8 mouse cellular contexts compared by ENCODE assay signal in the genomic region with DNA sequence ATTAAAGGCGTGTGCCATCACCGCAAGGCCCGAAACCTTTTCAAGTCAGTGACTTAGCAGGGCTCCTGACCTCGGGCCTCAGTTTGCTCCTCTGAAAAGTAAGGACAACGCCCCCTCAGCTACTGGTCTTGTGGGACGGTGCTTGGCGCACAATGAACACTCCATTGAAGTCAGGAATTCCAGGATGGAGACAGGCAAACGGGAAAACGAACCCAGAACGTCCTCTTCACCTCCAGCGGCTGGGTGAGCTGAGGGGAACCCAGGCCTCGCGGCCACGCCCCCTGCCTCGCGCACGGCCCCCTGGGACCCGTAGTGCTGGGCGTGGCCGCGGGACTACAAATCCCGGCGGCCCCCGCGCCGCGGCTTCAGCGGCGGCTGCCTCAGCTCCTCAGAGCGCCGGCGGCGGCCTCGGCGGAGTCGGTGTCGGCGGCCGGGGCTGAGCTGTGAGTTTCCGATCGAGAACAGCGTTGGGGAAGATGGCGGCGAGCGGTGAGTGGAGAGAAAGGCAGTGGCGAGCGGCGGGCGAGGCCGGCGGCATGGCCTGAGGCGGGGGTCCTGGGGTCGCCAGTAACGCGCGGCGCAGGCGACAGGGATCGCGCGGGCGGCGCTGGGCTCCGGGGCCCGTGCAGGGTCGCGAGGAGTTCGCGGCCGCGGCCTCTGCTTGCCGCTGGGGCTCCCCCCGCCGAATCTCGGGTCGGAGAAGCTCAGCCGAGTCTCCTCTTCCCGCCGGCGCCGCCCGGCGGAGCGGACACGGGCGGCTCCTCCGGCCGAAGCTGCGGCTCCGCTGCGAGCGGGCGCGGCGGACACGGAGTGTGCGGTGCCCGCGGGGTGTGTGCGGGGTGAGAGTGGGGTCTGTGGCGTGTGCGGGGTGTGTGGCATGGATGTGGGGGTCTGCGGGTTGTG. TPM values are rescaled to one million over a fixed set of nuclear protein-coding genes. Genes with fewer than 3 reads are reported as not detected.
DNase-seq lines count a peak whose midpoint lies in the region; ATAC-seq and TF ChIP-seq lines count a peak whose summit lies in the region.

A gene (plus strand): TSS at position 367 of the 903 bp plus-strand sequence.

- peak within 1 kb of the TSS; percentile 95 for H3K4me2 ChIP-seq in heart, embryonic 15.5 days
- H3K4me2 ChIP-seq in liver, embryonic 14.5 days (ENCODE audit: low read depth), result peak within 1 kb of the TSS; percentile 81
- peak within 1 kb of the TSS; percentile 89 for H3K4me2 ChIP-seq in neural tube, embryonic 11.5 days (ENCODE audit: low read depth)
- H3K4me2 ChIP-seq in stomach, postnatal 0 days (replicated peaks; ENCODE audit: low read depth), result peak within 1 kb of the TSS; percentile 83

- peak within 1 kb of the TSS; percentile 96 for H3K27ac ChIP-seq in forebrain, embryonic 10.5 days
- H3K27ac ChIP-seq in heart, embryonic 15.5 days, result peak within 1 kb of the TSS; percentile 81
- no peak within 1 kb of the TSS for H3K27ac ChIP-seq in liver, embryonic 14.5 days
- peak within 1 kb of the TSS; percentile 78 for H3K27ac ChIP-seq in neural tube, embryonic 11.5 days (ENCODE audit: low read depth, low read length)
- peak within 1 kb of the TSS; percentile 91 for H3K27ac ChIP-seq in stomach, postnatal 0 days (replicated peaks)

- TF ChIP-seq CTCF in liver, embryonic 14.5 days (IDR thresholded peaks at IDR 0.05; ENCODE audit: low read depth), result no peak
- no peak for TF ChIP-seq CTCF in stomach, postnatal 0 days (IDR thresholded peaks at IDR 0.05; ENCODE audit: low read depth)

- peaks cover 5% of the 10 kb centered on the region; the same call in 1 of the 2 replicates for H3K9me3 ChIP-seq in forebrain, embryonic 10.5 days
- no peaks in the 10 kb centered on the region for H3K9me3 ChIP-seq in heart, embryonic 15.5 days (replicated peaks)
- no peaks in the 10 kb centered on the region; the same call in 1 of the 2 replicates for H3K9me3 ChIP-seq in liver, embryonic 14.5 days (ENCODE audit: control insufficient read depth, low read length)
- no peaks in the 10 kb centered on the region for H3K9me3 ChIP-seq in neural tube, embryonic 11.5 days (ENCODE audit: control insufficient read depth, low read length)
- H3K9me3 ChIP-seq in stomach, postnatal 0 days (ENCODE audit: control insufficient read depth, low read length), result no peaks in the 10 kb centered on the region

- peak; percentile 97 for ATAC-seq in heart, embryonic 15.5 days (replicated peaks; ENCODE audit: insufficient number of reproducible peaks, insufficient read depth, low FRiP score, low read depth)
- ATAC-seq in liver, embryonic 14.5 days (ENCODE audit: insufficient read depth), result peak; percentile 99
- peak; percentile 94 for ATAC-seq in neural tube, embryonic 11.5 days (ENCODE audit: insufficient read depth, low FRiP score, low TSS enrichment)
- ATAC-seq in stomach, postnatal 0 days (ENCODE audit: low FRiP score, low TSS enrichment), result peak; percentile 98

- peaks cover 32% of the 10 kb centered on the region for H3K4me1 ChIP-seq in forebrain, embryonic 10.5 days
- H3K4me1 ChIP-seq in heart, embryonic 15.5 days (replicated peaks), result peaks cover 16% of the 10 kb centered on the region
- H3K4me1 ChIP-seq in liver, embryonic 14.5 days (replicated peaks; ENCODE audit: control insufficient read depth in 2 of 2, insufficient read depth in 2 of 2, low read length in 1 of 2), result peaks cover 0 to 6% of the 10 kb centered on the region in 2 experiments; a peak in 2 of 4 replicates
- peaks cover 8% of the 10 kb centered on the region for H3K4me1 ChIP-seq in neural tube, embryonic 11.5 days (ENCODE audit: control insufficient read depth, insufficient read depth, low read length)
- no peaks in the 10 kb centered on the region for H3K4me1 ChIP-seq in stomach, postnatal 0 days (replicated peaks; ENCODE audit: control insufficient read depth, insufficient read depth)

- H3K27me3 ChIP-seq in forebrain, embryonic 10.5 days (ENCODE audit: poor library complexity, severe bottlenecking), result no peaks in the 10 kb centered on the region
- H3K27me3 ChIP-seq in heart, embryonic 15.5 days, result no peaks in the 10 kb centered on the region
- peaks cover 18% of the 10 kb centered on the region for H3K27me3 ChIP-seq in liver, embryonic 14.5 days (ENCODE audit: control insufficient read depth, insufficient read depth, low read length)
- H3K27me3 ChIP-seq in neural tube, embryonic 11.5 days (ENCODE audit: control insufficient read depth, insufficient read depth, low read length), result no peaks in the 10 kb centered on the region
- no peaks in the 10 kb centered on the region for H3K27me3 ChIP-seq in stomach, postnatal 0 days (ENCODE audit: control insufficient read depth, insufficient read depth, low read length)

- H3K9ac ChIP-seq in heart, embryonic 15.5 days, result peak within 1 kb of the TSS; percentile 97
- peak within 1 kb of the TSS; percentile 77 for H3K9ac ChIP-seq in liver, embryonic 14.5 days (replicated peaks)
- H3K9ac ChIP-seq in neural tube, embryonic 11.5 days (ENCODE audit: low read length), result peak within 1 kb of the TSS; percentile 94
- peak within 1 kb of the TSS; percentile 96 for H3K9ac ChIP-seq in stomach, postnatal 0 days (ENCODE audit: low read length)

- no peak for TF ChIP-seq EP300 in liver, embryonic 14.5 days (IDR thresholded peaks at IDR 0.05; ENCODE audit: low read depth)
- no peak for TF ChIP-seq EP300 in stomach, postnatal 0 days (optimal IDR thresholded peaks at IDR 0.05)

- H3K4me3 ChIP-seq in forebrain, embryonic 10.5 days, result peak within 1 kb of the TSS; percentile 98
- peak within 1 kb of the TSS; percentile 89 for H3K4me3 ChIP-seq in heart, embryonic 15.5 days
- H3K4me3 ChIP-seq in liver, embryonic 14.5 days (ENCODE audit: insufficient read depth in 1 of 2, low read depth in 2 of 2, low read length in 2 of 2), result peak within 1 kb of the TSS; percentile 81 to 90
- peak within 1 kb of the TSS; percentile 94 for H3K4me3 ChIP-seq in neural tube, embryonic 11.5 days (ENCODE audit: low read depth, low read length)
- peak within 1 kb of the TSS; percentile 99 for H3K4me3 ChIP-seq in stomach, postnatal 0 days (ENCODE audit: low read depth, low read length)

- WGBS in forebrain, embryonic 10.5 days, result 3% methylated on average over 103 of the region's 103 CpGs
- WGBS in heart, embryonic 15.5 days, result 2% methylated on average over 100 of the region's 103 CpGs
- 1% methylated on average over 85 of the region's 103 CpGs for WGBS in liver, embryonic 14.5 days (ENCODE audit: insufficient replicate concordance)
- WGBS in neural tube, embryonic 11.5 days, result 3% methylated on average over 94 of the region's 103 CpGs
- 2% methylated on average over 57 of the region's 103 CpGs for WGBS in stomach, postnatal 0 days

- peaks cover 5% of the 10 kb centered on the region for H3K36me3 ChIP-seq in forebrain, embryonic 10.5 days (replicated peaks)
- H3K36me3 ChIP-seq in heart, embryonic 15.5 days, result no peaks in the 10 kb centered on the region; the same call in 1 of the 2 replicates
- no peaks in the 10 kb centered on the region for H3K36me3 ChIP-seq in liver, embryonic 14.5 days (replicated peaks; ENCODE audit: control insufficient read depth, insufficient read depth, low read depth)
- H3K36me3 ChIP-seq in neural tube, embryonic 11.5 days (ENCODE audit: control insufficient read depth, insufficient read depth, low read length), result no peaks in the 10 kb centered on the region
- no peaks in the 10 kb centered on the region for H3K36me3 ChIP-seq in stomach, postnatal 0 days (ENCODE audit: control insufficient read depth, insufficient read depth, low read length)

- DNase-seq in CD4-positive, CD25-positive, alpha-beta regulatory T cell, adult 2 months (ENCODE audit: low read depth, low spot score), result peak; percentile 97
- peak; percentile 72 for DNase-seq in c-Kit-negative CD71-positive TER-119-positive erythroid progenitor cells, embryonic 14.5 days (ENCODE audit: low read depth, low spot score)
- DNase-seq in forebrain, embryonic 10.5 days (ENCODE audit: extremely low spot score, low spot score), result peak; percentile 88
- DNase-seq in kidney, postnatal 25 days, result peak; percentile 96 to 97
- peak; percentile 76 to 81 (median 78) for DNase-seq in liver, embryonic 14.5 days (ENCODE audit: low read depth in 3 of 3, low spot score in 3 of 3)
- peak; percentile 97 for DNase-seq in neural tube, embryonic 11.5 days (ENCODE audit: low spot score)
- DNase-seq in stomach, postnatal 0 days (ENCODE audit: low spot score), result peak; percentile 94

RNA-seq across cellular contexts. Expression of the gene that starts here (rescaled TPM):
- 14.3 and 15.7 TPM in 2 replicates for polyA plus RNA-seq in forebrain, embryonic 10.5 days (2016; fragmentation: Nextera tagmentation; extraction: Ambion mirVana)
- polyA plus RNA-seq in heart, embryonic 15.5 days (2015; fragmentation: Nextera tagmentation; extraction: Ambion mirVana), result 8.7 and 11.0 TPM in 2 replicates
- polyA plus RNA-seq in liver, embryonic 14.5 days (2012; rRNA removed), result 4.3 and 4.4 TPM in 2 replicates
- 3.3 and 3.7 TPM in 2 replicates for polyA plus RNA-seq in liver, embryonic 14.5 days (2014; fragmentation: Nextera tagmentation; extraction: Ambion mirVana)
- 20.0 and 22.4 TPM in 2 replicates for polyA plus RNA-seq in neural tube, embryonic 11.5 days (2014; fragmentation: Nextera tagmentation; extraction: Ambion mirVana)
- 7.5 and 8.3 TPM in 2 replicates for polyA plus RNA-seq in stomach, postnatal 0 days (2015; fragmentation: Nextera tagmentation; extraction: Ambion mirVana)
